Mouse (Mus musculus) T-cell, adult 2 months (primary cell): ENCODE measurements around the gene Tmem130.

Experiments used
- DNase-seq: peaks from one replicate; pipeline ENCODE4 v3.0.0; 2022; ENCODE audit warnings: low spot score

Tmem130 gene

GRCm38 (mm10) chr5:144729216-144729615, 32.4 kb downstream of the Tmem130 start:
- no peak for DNase-seq

GRCm38 (mm10) chr5:144728237-144728636, 33.4 kb downstream of the Tmem130 start:
- DNase-seq = no peak

GRCm38 (mm10) chr5:144727119-144727518, 34.5 kb downstream of the Tmem130 start:
- DNase-seq = peak; percentile 22

- DNase-seq = no peak
Measured at GRCm38 (mm10) chr5:144725554-144725953, 36.1 kb downstream of the Tmem130 start.

GRCm38 (mm10) chr5:144724926-144725325, 36.7 kb downstream of the Tmem130 start:
- no peak for DNase-seq

GRCm38 (mm10) chr5:144720281-144720680, 41.3 kb downstream of the Tmem130 start:
- DNase-seq = no peak

- DNase-seq = no peak
Measured at GRCm38 (mm10) chr5:144719781-144720180, 41.8 kb downstream of the Tmem130 start.

GRCm38 (mm10) chr5:144717186-144717585, 44.4 kb downstream of the Tmem130 start:
- no peak for DNase-seq

GRCm38 (mm10) chr5:144713371-144713770, 48.2 kb downstream of the Tmem130 start:
- no peak for DNase-seq

- no peak for DNase-seq
Measured at GRCm38 (mm10) chr5:144707603-144708002, 54.0 kb downstream of the Tmem130 start.

- DNase-seq = no peak
Measured at GRCm38 (mm10) chr5:144703464-144704368, 57.9 kb downstream of the Tmem130 start.

GRCm38 (mm10) chr5:144695289-144696060, 66.1 kb downstream of the Tmem130 start:
- no peak for DNase-seq

- DNase-seq = no peak
Measured at GRCm38 (mm10) chr5:144694161-144694560, 67.5 kb downstream of the Tmem130 start.

GRCm38 (mm10) chr5:144691421-144691820, 70.2 kb downstream of the Tmem130 start:
- DNase-seq = no peak

GRCm38 (mm10) chr5:144688371-144688770, 73.2 kb downstream of the Tmem130 start:
- no peak for DNase-seq
